Mouse (Mus musculus): Measurements from ENCODE around the gene 3110009E18Rik.

DNA sequence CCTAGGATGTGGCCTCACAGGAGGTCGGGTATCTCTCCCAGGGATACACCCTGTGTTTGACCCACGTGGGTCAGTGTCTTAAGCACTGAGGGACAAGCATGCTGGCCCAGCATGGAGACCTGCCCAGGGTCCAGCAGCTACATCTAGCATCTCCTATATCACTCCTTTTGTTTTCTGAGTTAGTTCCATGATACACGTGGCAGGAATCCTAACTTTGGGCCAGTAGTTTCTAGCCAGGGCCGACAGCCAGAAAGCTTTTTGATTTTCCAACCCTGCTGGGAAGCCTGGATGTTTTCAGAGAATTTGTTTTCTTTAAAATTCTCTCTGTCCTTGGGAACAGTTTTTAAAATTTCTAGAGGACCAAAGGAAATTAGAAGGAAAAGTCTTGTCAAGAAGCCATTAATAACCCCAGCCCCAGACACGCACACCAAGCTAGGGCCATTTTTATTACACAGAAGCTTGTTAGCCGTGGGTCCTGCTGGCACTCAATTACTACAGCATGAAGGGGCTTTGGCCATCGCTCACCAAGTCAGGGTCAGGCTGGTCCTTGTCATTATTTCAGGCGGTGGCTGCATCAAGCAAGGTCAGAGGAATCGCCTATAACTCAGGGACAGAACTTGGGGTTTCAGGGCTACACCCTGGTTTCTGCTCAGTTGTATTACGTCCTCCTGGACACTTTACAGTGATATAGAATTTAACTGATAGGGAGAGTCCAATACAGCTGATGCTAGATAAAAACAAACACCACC, 108.9 kb downstream of the 3110009E18Rik start:
- TF ChIP-seq CTCF (IDR thresholded peaks at IDR 0.05; ENCODE audit: low read depth, low read length) (no peak), POLR2A (IDR thresholded peaks at IDR 0.05; ENCODE audit: borderline replicate concordance, low read depth, low read length) (no peak)

Measured in bone marrow macrophage, adult 2 months (primary cell).